ENCODE assay signal across 8 mouse cellular contexts in genomic region chr7:80900944-80901501, GRCm38 (mm10). TPM values are rescaled to one million over a fixed set of nuclear protein-coding genes. Genes with fewer than 3 reads are reported as not detected.
DNase-seq lines count a peak whose midpoint lies in the region; ATAC-seq lines count a peak whose summit lies in the region.

Gene Wdr73 (minus strand): TSS chr7:80901269.

- peaks cover 18% of the 10 kb centered on the region for H3K4me1 ChIP-seq in intestine, embryonic 14.5 days (replicated peaks; ENCODE audit: control insufficient read depth, insufficient read depth, low read length)

- no peaks in the 10 kb centered on the region for H3K27me3 ChIP-seq in intestine, embryonic 14.5 days (replicated peaks; ENCODE audit: control insufficient read depth, insufficient read depth, low read length)

- H3K27ac ChIP-seq in intestine, embryonic 14.5 days (ENCODE audit: low read depth), result peak within 1 kb of the TSS; percentile 60; the same call in 1 of the 2 replicates

- ATAC-seq in intestine, embryonic 14.5 days (replicated peaks; ENCODE audit: low FRiP score, low TSS enrichment, low read depth), result peak; percentile 94

- H3K36me3 ChIP-seq in intestine, embryonic 14.5 days (ENCODE audit: control insufficient read depth, insufficient read depth, low read length), result peaks cover 25% of the 10 kb centered on the region

- intact Hi-C loops in left cerebral cortex, postnatal 14 days (cut with DNase I), result loop anchor here (5.0 kb wide), 1 partner anchor 46 kb away; the partner anchor contains the start of gene Sec11a

- peak within 1 kb of the TSS; percentile 71 for H3K9ac ChIP-seq in intestine, embryonic 14.5 days (ENCODE audit: low read length)

- peak within 1 kb of the TSS; percentile 87 for H3K4me3 ChIP-seq in intestine, embryonic 14.5 days (ENCODE audit: low read depth, low read length)

- 0% methylated on average over 36 of the region's 36 CpGs for WGBS in intestine, embryonic 14.5 days

- peak; percentile 83 to 87 for DNase-seq in adrenal gland, adult 18-20 months (ENCODE audit: low spot score in 2 of 2)
- DNase-seq in embryo, embryonic 11 days, result peak; percentile 96
- DNase-seq in gastrocnemius, postnatal 25 days, result peak; percentile 88
- DNase-seq in intestine, embryonic 14.5 days (ENCODE audit: low spot score), result peak; percentile 93
- DNase-seq in left cerebral cortex, postnatal 14 days (ENCODE audit: low spot score in 2 of 2), result peak; percentile 91 to 92
- peak; percentile 93 for DNase-seq in mesoderm, embryonic 11.5 days (ENCODE audit: low read depth, low spot score)
- DNase-seq in right cerebral cortex, postnatal 36 days (ENCODE audit: low spot score in 2 of 2), result peak; percentile 88 to 90
- DNase-seq in yolk sac, embryonic 10.5 days (ENCODE audit: low spot score), result peak; percentile 92

- no peaks in the 10 kb centered on the region for H3K9me3 ChIP-seq in intestine, embryonic 14.5 days (ENCODE audit: control insufficient read depth, low read length)

- peak within 1 kb of the TSS; percentile 88 for H3K4me2 ChIP-seq in intestine, embryonic 14.5 days (ENCODE audit: low read length)

RNA-seq across cellular contexts. Expression of gene Wdr73, which starts in this region (rescaled TPM):
- total RNA-seq in adrenal gland, adult 18-20 months (2021), result 10 to 100 TPM; 12.6 to 15.6 TPM
- 1 to 10 TPM; 3.1 to 4.2 TPM for total RNA-seq in gastrocnemius, postnatal 25 days (2021)
- polyA plus RNA-seq in intestine, embryonic 14.5 days (2014; fragmentation: Nextera tagmentation; extraction: Ambion mirVana), result 34.4 and 37.9 TPM in 2 replicates
- 10 to 100 TPM; 26.8 to 28.3 TPM for total RNA-seq in left cerebral cortex, postnatal 14 days (2021)

Comparison
In these comparisons a context has a peak if more than half of its experiments do, and no peak if none do; other contexts are left out.
1. Peak in every context shown above with its lines: DNase-seq, ATAC-seq, H3K4me3 ChIP-seq and H3K27ac ChIP-seq.